Mouse (Mus musculus) G1E (cell line): ENCODE data around the gene Gm4559. TPM values are rescaled to one million over a fixed set of nuclear protein-coding genes. Genes with fewer than 3 reads are reported as not detected.

Experiments
- polyA plus RNA-seq: library from polyadenylated mRNA; stranded (reverse); fragments of >175 nt; gene quantifications from 2 replicates; pipeline ENCODE4 v1.2.3, GENCODE M21; 2012
- total RNA-seq, 2 experiments: library from RNA; stranded (forward) in 1 of 2; stranded (reverse) in 1 of 2; fragments of 200-1000 nt in 1 of 2; fragments of >200 nt in 1 of 2; fragmentation: Nextera tagmentation in 1 of 2; gene quantifications; 2 replicates each; pipeline ENCODE4 v1.2.3; 2014 to 2017

Gm4559 gene
- total and polyA plus RNA-seq, 3 experiments = not detected

Other genes with a start within 250 kb of the Gm4559 start
Only the 20 nearest of the 23 such genes appear.
- gene Dusp8, start 178.5 kb downstream of the Gm4559 start, total RNA-seq (2014; fragmentation: Nextera tagmentation) = 2.0 TPM in 1 of 2 replicates, not detected in the other
- 0.06 and 0.11 TPM in 2 replicates for gene Dusp8, start 178.5 kb downstream of the Gm4559 start, total RNA-seq (2017)
- gene Dusp8, start 178.5 kb downstream of the Gm4559 start, polyA plus RNA-seq = 0.01 TPM in 1 of 2 replicates, not detected in the other
- gene Gm45618, start 153.6 kb downstream of the Gm4559 start, total RNA-seq (2014; fragmentation: Nextera tagmentation) = not detected in 2 replicates
- not detected in 2 replicates for gene Gm45618, start 153.6 kb downstream of the Gm4559 start, total RNA-seq (2017)
- gene Gm45618, start 153.6 kb downstream of the Gm4559 start, polyA plus RNA-seq = not detected in 2 replicates
- not detected in 2 replicates for gene Gm39115, start 138.3 kb downstream of the Gm4559 start, total RNA-seq (2014; fragmentation: Nextera tagmentation)
- gene Gm39115, start 138.3 kb downstream of the Gm4559 start, total RNA-seq (2017) = not detected in 2 replicates
- not detected in 2 replicates for gene Gm39115, start 138.3 kb downstream of the Gm4559 start, polyA plus RNA-seq
- gene Gm45337, start 129.8 kb downstream of the Gm4559 start, total RNA-seq (2014; fragmentation: Nextera tagmentation) = not detected in 2 replicates
- gene Gm45337, start 129.8 kb downstream of the Gm4559 start, total RNA-seq (2017) = not detected in 2 replicates
- gene Gm45337, start 129.8 kb downstream of the Gm4559 start, polyA plus RNA-seq = not detected in 2 replicates
- not detected in 2 replicates for gene Gm29735, start 117.2 kb downstream of the Gm4559 start, total RNA-seq (2014; fragmentation: Nextera tagmentation)
- not detected in 2 replicates for gene Gm29735, start 117.2 kb downstream of the Gm4559 start, total RNA-seq (2017)
- not detected in 2 replicates for gene Gm29735, start 117.2 kb downstream of the Gm4559 start, polyA plus RNA-seq
- not detected in 2 replicates for gene Gm4553, start 108.6 kb downstream of the Gm4559 start, total RNA-seq (2014; fragmentation: Nextera tagmentation)
- gene Gm4553, start 108.6 kb downstream of the Gm4559 start, total RNA-seq (2017) = not detected in 2 replicates
- not detected in 2 replicates for gene Gm4553, start 108.6 kb downstream of the Gm4559 start, polyA plus RNA-seq
- gene Krtap5-2, start 98.4 kb downstream of the Gm4559 start, total RNA-seq (2014; fragmentation: Nextera tagmentation) = not detected in 2 replicates
- 0.12 TPM in 1 of 2 replicates, not detected in the other for gene Krtap5-2, start 98.4 kb downstream of the Gm4559 start, total RNA-seq (2017)
- not detected in 2 replicates for gene Krtap5-2, start 98.4 kb downstream of the Gm4559 start, polyA plus RNA-seq
- gene Gm10153, start 84.0 kb downstream of the Gm4559 start, total RNA-seq (2014; fragmentation: Nextera tagmentation) = not detected in 2 replicates
- gene Gm10153, start 84.0 kb downstream of the Gm4559 start, total RNA-seq (2017) = not detected in 2 replicates
- gene Gm10153, start 84.0 kb downstream of the Gm4559 start, polyA plus RNA-seq = not detected in 2 replicates
- gene Krtap5-3, start 73.0 kb downstream of the Gm4559 start, total RNA-seq (2014; fragmentation: Nextera tagmentation) = not detected in 2 replicates
- gene Krtap5-3, start 73.0 kb downstream of the Gm4559 start, total RNA-seq (2017) = not detected in 2 replicates
- gene Krtap5-3, start 73.0 kb downstream of the Gm4559 start, polyA plus RNA-seq = not detected in 2 replicates
- gene Gm7579, start 62.5 kb downstream of the Gm4559 start, total RNA-seq (2014; fragmentation: Nextera tagmentation) = not detected in 2 replicates
- gene Gm7579, start 62.5 kb downstream of the Gm4559 start, total RNA-seq (2017) = not detected in 2 replicates
- not detected in 2 replicates for gene Gm7579, start 62.5 kb downstream of the Gm4559 start, polyA plus RNA-seq
- not detected in 2 replicates for gene Krtap5-5, start 44.4 kb downstream of the Gm4559 start, total RNA-seq (2014; fragmentation: Nextera tagmentation)
- not detected in 2 replicates for gene Krtap5-5, start 44.4 kb downstream of the Gm4559 start, total RNA-seq (2017)
- gene Krtap5-5, start 44.4 kb downstream of the Gm4559 start, polyA plus RNA-seq = not detected in 2 replicates
- gene Gm40460, start 33.3 kb downstream of the Gm4559 start, total RNA-seq (2014; fragmentation: Nextera tagmentation) = not detected in 2 replicates
- gene Gm40460, start 33.3 kb downstream of the Gm4559 start, total RNA-seq (2017) = not detected in 2 replicates
- gene Gm40460, start 33.3 kb downstream of the Gm4559 start, polyA plus RNA-seq = not detected in 2 replicates
- not detected in 2 replicates for gene Gm2431, start 16.0 kb downstream of the Gm4559 start, total RNA-seq (2014; fragmentation: Nextera tagmentation)
- gene Gm2431, start 16.0 kb downstream of the Gm4559 start, total RNA-seq (2017) = not detected in 2 replicates
- not detected in 2 replicates for gene Gm2431, start 16.0 kb downstream of the Gm4559 start, polyA plus RNA-seq
- not detected in 2 replicates for gene Krtap5-1, start 22.8 kb upstream of the Gm4559 start, total RNA-seq (2014; fragmentation: Nextera tagmentation)
- gene Krtap5-1, start 22.8 kb upstream of the Gm4559 start, total RNA-seq (2017) = not detected in 2 replicates
- gene Krtap5-1, start 22.8 kb upstream of the Gm4559 start, polyA plus RNA-seq = not detected in 2 replicates
- gene Krtap5-4, start 29.2 kb upstream of the Gm4559 start, total RNA-seq (2014; fragmentation: Nextera tagmentation) = not detected in 2 replicates
- not detected in 2 replicates for gene Krtap5-4, start 29.2 kb upstream of the Gm4559 start, total RNA-seq (2017)
- gene Krtap5-4, start 29.2 kb upstream of the Gm4559 start, polyA plus RNA-seq = not detected in 2 replicates
- not detected in 2 replicates for gene Ifitm10, start 99.4 kb upstream of the Gm4559 start, total RNA-seq (2014; fragmentation: Nextera tagmentation)
- 0.81 and 0.93 TPM in 2 replicates for gene Ifitm10, start 99.4 kb upstream of the Gm4559 start, total RNA-seq (2017)
- gene Ifitm10, start 99.4 kb upstream of the Gm4559 start, polyA plus RNA-seq = 0.33 and 0.52 TPM in 2 replicates
- not detected in 2 replicates for gene Gm49369, start 108.3 kb upstream of the Gm4559 start, total RNA-seq (2014; fragmentation: Nextera tagmentation)
- gene Gm49369, start 108.3 kb upstream of the Gm4559 start, total RNA-seq (2017) = 246 and 291 TPM in 2 replicates
- gene Gm49369, start 108.3 kb upstream of the Gm4559 start, polyA plus RNA-seq = 28.2 and 43.6 TPM in 2 replicates
- 102 and 133 TPM in 2 replicates for gene Ctsd, start 113.7 kb upstream of the Gm4559 start, total RNA-seq (2014; fragmentation: Nextera tagmentation)
- gene Ctsd, start 113.7 kb upstream of the Gm4559 start, total RNA-seq (2017) = 1,036 and 1,228 TPM in 2 replicates
- gene Ctsd, start 113.7 kb upstream of the Gm4559 start, polyA plus RNA-seq = 43.0 and 64.7 TPM in 2 replicates
- gene Syt8, start 160.5 kb upstream of the Gm4559 start, total RNA-seq (2014; fragmentation: Nextera tagmentation) = not detected in 2 replicates
- gene Syt8, start 160.5 kb upstream of the Gm4559 start, total RNA-seq (2017) = 2.1 and 3.5 TPM in 2 replicates
- gene Syt8, start 160.5 kb upstream of the Gm4559 start, polyA plus RNA-seq = not detected in 2 replicates
- not detected in 2 replicates for gene Tnni2, start 167.4 kb upstream of the Gm4559 start, total RNA-seq (2014; fragmentation: Nextera tagmentation)
- 2.5 and 3.5 TPM in 2 replicates for gene Tnni2, start 167.4 kb upstream of the Gm4559 start, total RNA-seq (2017)
- 1.0 TPM in 1 of 2 replicates, not detected in the other for gene Tnni2, start 167.4 kb upstream of the Gm4559 start, polyA plus RNA-seq